Mouse (Mus musculus) kidney, embryonic 14.5 days (tissue): Measurements from ENCODE around the gene Fzd4. TPM values are rescaled to one million over a fixed set of nuclear protein-coding genes. Genes with fewer than 3 reads are reported as not detected.

ENCODE experiments used
- ATAC-seq: fragments of 200-750 bp; cut with Nextera tagmentation; 2 replicates; pipeline ENCODE4 v1.8.0; 2017; ENCODE audit warnings: moderate number of reproducible peaks, mild to moderate bottlenecking, moderate TSS enrichment, moderate library complexity; ENCODE audit not compliant: low FRiP score, low TSS enrichment
- H3K27ac ChIP-seq: fragments of 300-500 bp; sonication (generic); 2 replicates; pipeline ENCODE4 v1.5.1; 2014; ENCODE audit warnings: low read depth, mild to moderate bottlenecking, low read length, moderate library complexity, mixed read lengths
- H3K27me3 ChIP-seq: fragments of 300-500 bp; sonication (generic); 2 replicates; pipeline ENCODE4 v1.6.1; 2014; ENCODE audit warnings: mild to moderate bottlenecking, low read length; ENCODE audit not compliant: control insufficient read depth, insufficient read depth
- H3K36me3 ChIP-seq: fragments of 300-500 bp; sonication (generic); 2 replicates; pipeline ENCODE4 v1.6.1; 2014; ENCODE audit warnings: low read length, mixed read lengths; ENCODE audit not compliant: control insufficient read depth, insufficient read depth
- H3K4me1 ChIP-seq: fragments of 300-500 bp; sonication (generic); 2 replicates; pipeline ENCODE4 v1.6.1; 2014; ENCODE audit warnings: low read length, mixed read lengths; ENCODE audit not compliant: control insufficient read depth, insufficient read depth
- H3K4me2 ChIP-seq: fragments of 300-500 bp; sonication (generic); replicated peaks from 2 replicates; pipeline ENCODE4 v1.6.1; 2014; ENCODE audit warnings: low read depth, mild to moderate bottlenecking, low read length
- H3K4me3 ChIP-seq: fragments of 300-500 bp; sonication (generic); 2 replicates; pipeline ENCODE4 v1.5.1; 2014; ENCODE audit warnings: mild to moderate bottlenecking, low read length
- H3K9ac ChIP-seq: fragments of 300-500 bp; sonication (generic); 2 replicates; pipeline ENCODE4 v1.6.1; 2014; ENCODE audit warnings: low read depth, mild to moderate bottlenecking, low read length, moderate library complexity
- H3K9me3 ChIP-seq: fragments of 300-500 bp; sonication (generic); 2 replicates; pipeline ENCODE4 v1.6.1; 2016; ENCODE audit warnings: low read length; ENCODE audit not compliant: control insufficient read depth
- WGBS: fragments of 180-500 bp; shearing (Covaris S2); extraction: QIAGEN DNeasy Blood & Tissue Kit; methylation state at CpG from one replicate; pipeline ENCODE4 v1.1.7; 2014; 5-methylcytosine and 5-hydroxymethylcytosine counted together
- polyA plus RNA-seq: library from polyadenylated mRNA; unstranded; fragments of >200 nt; fragmentation: Nextera tagmentation; extraction: Ambion mirVana; gene quantifications from 2 replicates; pipeline ENCODE4 v1.2.1, GENCODE M21; 2014

Gene Fzd4
- polyA plus RNA-seq, 1 experiment from 2014 or later = 42.0 TPM

DNA sequence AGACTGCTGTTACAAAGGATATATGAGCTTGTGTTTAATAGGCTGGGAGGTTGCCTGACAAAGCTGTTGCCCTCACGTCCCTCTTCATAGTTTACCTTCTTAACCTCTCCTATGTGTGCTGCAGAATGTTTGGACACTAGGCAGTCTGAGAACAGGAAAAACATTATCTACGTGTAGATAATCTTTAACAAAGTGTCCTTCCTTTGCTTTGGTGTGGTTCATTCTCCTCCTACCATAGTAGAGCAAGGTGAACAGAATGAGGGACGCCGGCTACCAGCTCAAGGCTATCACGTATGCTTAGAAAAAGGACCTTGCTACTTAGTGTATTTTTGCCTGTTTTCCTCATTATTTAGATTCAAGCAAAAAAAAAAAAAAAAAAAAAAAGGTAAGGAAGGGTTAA, 24.6 kb downstream of the Fzd4 start:
- Histone ChIP-seq H3K36me3 (no peaks in the 10 kb centered on the region), H3K27me3 (no peaks in the 10 kb centered on the region), H3K4me1 (peaks cover 22% of the 10 kb centered on the region), H3K9me3 (no peaks in the 10 kb centered on the region), H3K4me2 (no peak overlapping the region), H3K4me3 (no peak overlapping the region), H3K9ac (no peak overlapping the region), H3K27ac (no peak overlapping the region)
- 68% methylated on average over 5 of the region's 5 CpGs for WGBS
- ATAC-seq = no peak

DNA sequence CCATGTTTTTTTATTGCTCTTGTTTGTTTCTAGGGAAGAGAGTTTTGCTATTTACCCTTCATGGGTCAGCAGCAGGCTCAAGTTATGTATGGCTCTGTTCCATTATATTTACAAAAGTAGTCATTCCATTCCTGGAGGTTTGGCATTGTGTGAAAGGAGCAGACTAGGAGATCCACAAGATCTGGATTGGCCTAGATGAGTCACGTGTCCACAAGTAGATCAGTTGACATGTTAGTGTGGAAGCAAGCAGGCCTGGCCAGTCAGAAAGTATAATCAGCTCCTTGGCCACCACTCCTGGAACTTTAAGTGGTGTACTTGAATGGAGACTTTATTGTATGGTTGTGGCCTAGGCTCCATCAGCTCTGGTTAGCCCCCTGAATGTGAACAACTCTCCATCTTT, 25.2 kb downstream of the Fzd4 start:
- Histone ChIP-seq H3K36me3 (no peaks in the 10 kb centered on the region), H3K27ac (no peak overlapping the region), H3K4me3 (no peak overlapping the region), H3K27me3 (no peaks in the 10 kb centered on the region), H3K9ac (no peak overlapping the region), H3K4me1 (peaks cover 21% of the 10 kb centered on the region), H3K4me2 (no peak overlapping the region), H3K9me3 (no peaks in the 10 kb centered on the region)
- no peak for ATAC-seq
- WGBS = 89% methylated on average over 1 of the region's 1 CpGs

DNA sequence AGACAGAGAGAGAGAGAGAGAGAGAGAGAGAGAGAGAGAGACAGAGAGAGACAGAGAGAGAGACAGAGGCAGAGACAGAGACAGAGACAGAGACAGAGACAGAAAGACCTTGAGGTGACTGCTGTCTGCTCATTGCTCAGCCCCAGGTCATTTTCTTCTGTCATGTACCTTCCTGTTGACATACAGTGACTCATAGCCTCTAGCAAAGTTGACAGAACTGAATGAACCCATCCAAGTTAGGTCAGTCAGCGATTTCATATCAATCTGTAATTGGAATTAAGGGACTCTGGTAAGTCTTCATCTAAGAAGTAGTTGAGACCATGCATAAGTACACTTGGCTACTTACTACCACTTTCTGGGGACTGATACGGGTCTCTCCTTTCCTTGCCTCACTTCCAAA, 27.0 kb downstream of the Fzd4 start:
- H3K9ac ChIP-seq = no peak overlapping the region
- H3K4me2 ChIP-seq = no peak overlapping the region
- no peaks in the 10 kb centered on the region for H3K9me3 ChIP-seq
- H3K27ac ChIP-seq = no peak overlapping the region
- no peaks in the 10 kb centered on the region for H3K27me3 ChIP-seq
- no peak overlapping the region for H3K4me3 ChIP-seq
- no peaks in the 10 kb centered on the region for H3K36me3 ChIP-seq
- ATAC-seq = no peak
- WGBS = 88% methylated on average over 2 of the region's 2 CpGs
- H3K4me1 ChIP-seq = peaks cover 15% of the 10 kb centered on the region

DNA sequence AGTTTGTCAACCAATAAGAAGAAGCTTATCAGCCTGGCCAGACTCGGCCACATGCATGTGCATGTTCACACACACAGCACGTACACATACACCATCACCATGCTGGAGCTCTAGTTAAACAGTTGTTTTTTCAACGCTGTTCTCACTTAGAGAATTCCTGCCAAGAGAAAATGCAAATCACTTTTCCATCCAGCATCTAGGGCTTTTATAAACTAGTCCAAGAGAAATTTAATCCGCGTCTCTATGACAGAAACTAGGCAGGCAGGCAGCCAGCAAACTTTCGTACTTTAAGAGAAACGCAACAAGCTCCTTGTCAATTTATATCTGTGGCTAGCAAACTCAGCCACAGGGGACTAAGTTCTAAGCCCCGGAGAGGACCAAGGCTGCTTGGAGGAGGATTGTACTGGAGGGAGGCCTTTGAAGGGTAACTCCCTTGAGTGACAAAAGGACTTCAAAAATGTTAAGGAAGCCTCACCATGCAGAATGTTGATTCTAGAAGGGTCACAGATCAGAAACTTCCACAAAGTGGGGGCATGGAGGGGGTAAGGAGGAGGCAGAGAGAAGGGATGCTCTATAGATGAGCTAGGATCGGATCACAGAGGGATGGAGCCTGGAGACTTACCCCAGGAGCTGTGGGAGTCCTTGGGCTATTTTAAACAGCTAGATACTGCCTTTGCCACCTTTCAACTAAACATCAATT, 29.2 kb downstream of the Fzd4 start:
- Histone ChIP-seq H3K36me3 (no peaks in the 10 kb centered on the region), H3K4me2 (no peak overlapping the region), H3K27ac (peak overlapping the region; percentile 82), H3K4me1 (peaks cover 13% of the 10 kb centered on the region), H3K27me3 (no peaks in the 10 kb centered on the region), H3K9ac (no peak overlapping the region), H3K4me3 (no peak overlapping the region), H3K9me3 (no peaks in the 10 kb centered on the region)
- peak; percentile 54; the same call in 1 of the 2 replicates for ATAC-seq
- 53% methylated on average over 9 of the region's 9 CpGs for WGBS

- Histone ChIP-seq H3K36me3 (no peaks in the 10 kb centered on the region), H3K9me3 (no peaks in the 10 kb centered on the region), H3K9ac (no peak overlapping the region), H3K4me1 (peaks cover 13% of the 10 kb centered on the region), H3K27ac (peak overlapping the region; percentile 82), H3K4me2 (peak overlapping the region; percentile 1; the same call in 1 of the 2 replicates), H3K27me3 (no peaks in the 10 kb centered on the region), H3K4me3 (no peak overlapping the region)
- ATAC-seq = peak; percentile 81
- 44% methylated on average over 8 of the region's 8 CpGs for WGBS
Observed at GRCm38 (mm10) chr7:89433893-89434616, 29.9 kb downstream of the Fzd4 start.

- Histone ChIP-seq H3K4me3 (no peak overlapping the region), H3K4me2 (no peak overlapping the region), H3K4me1 (peaks cover 13% of the 10 kb centered on the region), H3K9me3 (no peaks in the 10 kb centered on the region), H3K36me3 (no peaks in the 10 kb centered on the region), H3K9ac (no peak overlapping the region), H3K27ac (no peak overlapping the region), H3K27me3 (no peaks in the 10 kb centered on the region)
- ATAC-seq = no peak
- WGBS = 74% methylated on average over 5 of the region's 5 CpGs
Observed at GRCm38 (mm10) chr7:89436404-89436803, 32.2 kb downstream of the Fzd4 start.

DNA sequence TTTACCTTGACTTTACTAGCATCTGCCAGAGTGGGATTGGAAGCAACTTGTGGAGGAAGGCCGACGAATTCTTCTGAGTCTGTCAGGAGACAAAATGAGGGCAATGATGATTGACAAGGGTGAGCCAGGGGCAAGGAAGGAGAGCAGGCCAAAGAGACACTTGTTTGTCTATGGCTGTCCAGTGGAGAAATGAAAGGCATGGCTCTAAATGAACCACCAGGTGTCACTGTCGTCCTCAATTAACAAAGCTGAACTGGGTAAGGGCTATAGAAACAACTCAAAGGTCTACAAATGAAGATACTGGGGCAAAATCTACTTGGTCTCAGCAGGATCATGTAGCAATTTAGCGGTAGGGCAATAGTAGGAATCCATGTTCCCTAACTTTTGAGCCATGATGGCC, 33.4 kb downstream of the Fzd4 start:
- 39% methylated on average over 4 of the region's 4 CpGs for WGBS
- Histone ChIP-seq H3K9ac (no peak overlapping the region), H3K4me1 (peaks cover 13% of the 10 kb centered on the region), H3K27me3 (no peaks in the 10 kb centered on the region), H3K36me3 (no peaks in the 10 kb centered on the region), H3K27ac (no peak overlapping the region), H3K4me3 (no peak overlapping the region), H3K4me2 (no peak overlapping the region), H3K9me3 (no peaks in the 10 kb centered on the region)
- peak; percentile 58; the same call in 1 of the 2 replicates for ATAC-seq

- WGBS = 61% methylated on average over 7 of the region's 7 CpGs
- H3K9me3 ChIP-seq = no peaks in the 10 kb centered on the region
- no peaks in the 10 kb centered on the region for H3K36me3 ChIP-seq
- ATAC-seq = no peak
- no peak overlapping the region for H3K4me2 ChIP-seq
- no peak overlapping the region for H3K27ac ChIP-seq
- no peaks in the 10 kb centered on the region for H3K27me3 ChIP-seq
- H3K4me3 ChIP-seq = no peak overlapping the region
- no peak overlapping the region for H3K9ac ChIP-seq
- H3K4me1 ChIP-seq = no peaks in the 10 kb centered on the region
Observed at GRCm38 (mm10) chr7:89441291-89441690, 37.1 kb downstream of the Fzd4 start.

DNA sequence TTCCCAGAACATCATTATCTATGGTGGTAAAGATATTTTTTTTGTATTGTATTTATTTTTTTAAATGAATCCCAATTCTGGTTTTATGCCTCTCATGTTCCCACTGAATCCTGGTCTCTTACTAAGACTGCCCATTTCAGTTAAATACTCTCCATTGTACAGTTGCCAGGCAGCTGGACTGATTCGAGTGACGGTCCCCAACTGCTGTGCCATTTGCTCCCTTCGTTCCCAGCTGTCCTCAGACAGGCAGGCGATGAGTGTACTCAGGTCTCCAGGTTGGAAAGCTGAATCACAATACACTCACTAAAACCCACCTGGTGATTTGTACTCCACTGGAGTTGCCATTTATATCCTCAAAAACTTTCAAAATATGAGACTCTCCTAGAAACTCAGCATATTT, 38.1 kb downstream of the Fzd4 start:
- Histone ChIP-seq H3K27me3 (no peaks in the 10 kb centered on the region), H3K9me3 (no peaks in the 10 kb centered on the region), H3K9ac (no peak overlapping the region), H3K27ac (no peak overlapping the region), H3K36me3 (no peaks in the 10 kb centered on the region), H3K4me1 (no peaks in the 10 kb centered on the region), H3K4me3 (no peak overlapping the region), H3K4me2 (no peak overlapping the region)
- 77% methylated on average over 4 of the region's 4 CpGs for WGBS
- no peak for ATAC-seq
